Mouse (Mus musculus): ENCODE data around the gene Xirp1. TPM values are rescaled to one million over a fixed set of nuclear protein-coding genes. Genes with fewer than 3 reads are reported as not detected.

Gene Xirp1
- total and polyA plus RNA-seq, 3 experiments = not detected

DNA sequence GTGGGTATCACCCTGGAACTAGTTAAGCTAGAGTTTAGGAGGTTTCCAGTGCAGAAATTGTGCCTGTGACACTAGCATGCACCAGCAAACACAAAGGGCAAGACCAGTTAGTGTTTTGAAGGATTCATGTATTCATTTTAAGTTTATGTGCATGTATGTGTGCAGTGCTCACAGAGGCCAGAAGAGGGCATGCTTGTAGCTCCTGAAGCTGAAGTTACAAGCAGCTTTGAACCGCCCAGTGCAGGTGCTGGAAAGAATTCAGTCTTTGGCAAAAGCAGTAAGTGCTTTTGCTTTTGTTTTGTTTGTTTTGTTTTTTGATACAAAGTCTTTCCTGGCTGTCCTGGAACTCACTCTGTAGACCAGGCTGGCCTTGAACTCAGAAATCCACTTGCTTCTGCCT is 15.6 kb downstream of the Xirp1 start:
- Histone ChIP-seq H3K4me3 (replicated peaks in 1 of 3; ENCODE audit: low read depth in 2 of 3, low read length in 2 of 3, poor library complexity in 1 of 3) (no peak overlapping the region), H3K36me3 (replicated peaks in 1 of 2; ENCODE audit: control insufficient read depth in 1 of 2, insufficient read depth in 1 of 2, low read length in 1 of 2) (no peaks in the 10 kb centered on the region), H3K9ac (ENCODE audit: insufficient read depth, low read depth) (no peak overlapping the region), H3K4me1 (ENCODE audit: control insufficient read depth in 1 of 2, insufficient read depth in 2 of 2) (peaks cover 0 to 22% of the 10 kb centered on the region in 2 experiments; a peak in 2 of 4 replicates), H3K9me3 (replicated peaks; ENCODE audit: low read length) (peaks cover 13% of the 10 kb centered on the region), H3K27me3 (replicated peaks) (peaks cover 40% of the 10 kb centered on the region), H3K79me2 (replicated peaks; ENCODE audit: control insufficient read depth, extremely low read depth, insufficient read depth, poor library complexity, severe bottlenecking) (no peaks in the 10 kb centered on the region), H3K4me2 (ENCODE audit: insufficient read depth, low read depth, poor library complexity, severe bottlenecking) (no peak overlapping the region), H3K27ac (ENCODE audit: insufficient read depth, low read depth) (no peak overlapping the region)
- no peak for DNase-seq (ENCODE audit: extremely low read depth)
- dilution Hi-C loops (cut with MboI; ENCODE audit: extremely low pct_ligation_motif_present, extremely low pct_unique_long_range_greater_than_20kb, low sequenced_read_pairs) = no loop called here
- TF ChIP-seq IRF4 (IDR thresholded peaks at IDR 0.05; ENCODE audit: low read depth, low read length) (no peak), SIN3A (IDR thresholded peaks at IDR 0.05; ENCODE audit: low read length) (no peak), CTCF (conservative IDR thresholded peaks at IDR 0.05 in 1 of 2, IDR thresholded peaks at IDR 0.05 in 1 of 2; ENCODE audit: low read depth in 2 of 2, low read length in 2 of 2) (peak in 1 of 2 experiments; percentile 17; a peak in 2 of 4 replicates)
- in situ Hi-C loops (cut with MboI; ENCODE audit: low pct_ligation_motif_present, low pct_unique_long_range_greater_than_20kb, low sequenced_read_pairs) = no loop called here

DNA sequence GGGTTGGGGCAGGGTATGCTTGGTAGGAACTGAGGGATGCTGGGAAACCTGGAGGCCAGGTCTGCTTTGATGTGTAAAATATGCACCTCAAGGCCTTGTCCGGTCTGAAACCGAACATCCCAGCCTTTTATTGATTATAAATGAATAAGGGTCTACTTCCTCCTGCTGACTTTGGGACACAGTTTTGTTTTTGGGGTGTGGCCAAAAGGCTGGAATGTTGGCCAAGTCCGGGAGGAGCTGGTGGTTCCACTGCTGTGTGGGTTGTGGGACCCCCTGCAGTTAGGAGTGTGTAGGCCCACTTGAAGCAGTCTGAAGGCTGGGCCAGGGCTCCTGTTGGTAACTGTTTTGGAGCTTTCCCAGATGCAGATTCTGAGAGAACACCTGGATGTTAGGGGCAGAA is 17.5 kb downstream of the Xirp1 start:
- no peaks in the 10 kb centered on the region for H3K36me3 ChIP-seq (replicated peaks in 1 of 2; ENCODE audit: control insufficient read depth in 1 of 2, insufficient read depth in 1 of 2, low read length in 1 of 2)
- peaks cover 5 to 20% of the 10 kb centered on the region in 2 experiments; a peak in 2 of 4 replicates for H3K4me1 ChIP-seq (ENCODE audit: control insufficient read depth in 1 of 2, insufficient read depth in 2 of 2)
- no peaks in the 10 kb centered on the region for H3K79me2 ChIP-seq (replicated peaks; ENCODE audit: control insufficient read depth, extremely low read depth, insufficient read depth, poor library complexity, severe bottlenecking)
- DNase-seq (ENCODE audit: extremely low read depth) = no peak
- in situ Hi-C loops (cut with MboI; ENCODE audit: low pct_ligation_motif_present, low pct_unique_long_range_greater_than_20kb, low sequenced_read_pairs) (no loop called here), dilution Hi-C loops (cut with MboI; ENCODE audit: extremely low pct_ligation_motif_present, extremely low pct_unique_long_range_greater_than_20kb, low sequenced_read_pairs) (no loop called here)
- H3K27me3 ChIP-seq (replicated peaks) = peaks cover 34% of the 10 kb centered on the region
- no peak overlapping the region for H3K4me2 ChIP-seq (ENCODE audit: insufficient read depth, low read depth, poor library complexity, severe bottlenecking)
- H3K27ac ChIP-seq (ENCODE audit: insufficient read depth, low read depth) = no peak overlapping the region
- no peak for TF ChIP-seq BHLHE40 (IDR thresholded peaks at IDR 0.05; ENCODE audit: low read depth, low read length)
- TF ChIP-seq MEF2A (IDR thresholded peaks at IDR 0.05; ENCODE audit: borderline replicate concordance, low read depth, low read length) = no peak
- peaks cover 13% of the 10 kb centered on the region for H3K9me3 ChIP-seq (replicated peaks; ENCODE audit: low read length)
- H3K4me3 ChIP-seq (replicated peaks in 1 of 3; ENCODE audit: low read depth in 2 of 3, low read length in 2 of 3, poor library complexity in 1 of 3) = no peak overlapping the region
- H3K9ac ChIP-seq (ENCODE audit: insufficient read depth, low read depth) = no peak overlapping the region

DNA sequence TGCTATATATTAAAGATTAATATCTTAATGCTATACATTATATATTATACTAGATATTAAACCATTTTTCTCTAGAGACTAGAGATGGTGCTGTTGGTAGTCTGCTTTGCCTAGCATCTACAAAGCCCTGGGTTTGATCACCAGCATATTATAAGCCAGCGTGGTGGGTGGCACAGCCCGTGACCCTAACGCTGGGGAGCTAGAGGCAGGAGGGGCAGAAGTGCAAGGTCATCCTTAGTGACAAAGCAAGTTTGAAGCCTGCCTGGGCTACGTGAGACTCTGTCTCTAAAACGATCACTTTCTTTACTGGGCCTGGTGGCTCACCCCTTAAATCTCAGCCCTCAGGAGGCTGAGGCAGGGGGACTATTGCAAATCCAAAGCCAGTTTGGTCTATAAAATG is 20.5 kb downstream of the Xirp1 start:
- dilution Hi-C loops (cut with MboI; ENCODE audit: extremely low pct_ligation_motif_present, extremely low pct_unique_long_range_greater_than_20kb, low sequenced_read_pairs) = no loop called here
- H3K9ac ChIP-seq (ENCODE audit: insufficient read depth, low read depth) = no peak overlapping the region
- H3K4me2 ChIP-seq (ENCODE audit: insufficient read depth, low read depth, poor library complexity, severe bottlenecking) = no peak overlapping the region

More for the DNA sequence above, 20.5 kb downstream of the Xirp1 start:
- Histone ChIP-seq H3K79me2 (replicated peaks; ENCODE audit: control insufficient read depth, extremely low read depth, insufficient read depth, poor library complexity, severe bottlenecking) (no peaks in the 10 kb centered on the region), H3K27me3 (replicated peaks) (peaks cover 24% of the 10 kb centered on the region), H3K4me1 (ENCODE audit: control insufficient read depth in 1 of 2, insufficient read depth in 2 of 2) (peaks cover 9% of the 10 kb centered on the region in 2 experiments; a peak in 2 of 4 replicates), H3K9me3 (replicated peaks; ENCODE audit: low read length) (peaks cover 10% of the 10 kb centered on the region), H3K36me3 (replicated peaks in 1 of 2; ENCODE audit: control insufficient read depth in 1 of 2, insufficient read depth in 1 of 2, low read length in 1 of 2) (no peaks in the 10 kb centered on the region), H3K4me3 (replicated peaks in 1 of 3; ENCODE audit: low read depth in 2 of 3, low read length in 2 of 3, poor library complexity in 1 of 3) (no peak overlapping the region), H3K27ac (ENCODE audit: insufficient read depth, low read depth) (no peak overlapping the region)
- in situ Hi-C loops (cut with MboI; ENCODE audit: low pct_ligation_motif_present, low pct_unique_long_range_greater_than_20kb, low sequenced_read_pairs) = no loop called here
- DNase-seq (ENCODE audit: extremely low read depth) = no peak
- TF ChIP-seq PAX5 (IDR thresholded peaks at IDR 0.05; ENCODE audit: low read length) (no peak), E2F4 (IDR thresholded peaks at IDR 0.05; ENCODE audit: insufficient replicate concordance, low read depth, low read length) (no peak), TBP (conservative IDR thresholded peaks at IDR 0.05; ENCODE audit: low read depth, low read length) (no peak), EP300 (IDR thresholded peaks at IDR 0.05; ENCODE audit: low read length) (no peak), JUN (IDR thresholded peaks at IDR 0.05; ENCODE audit: insufficient read depth, low read depth, low read length) (no peak), MAX (IDR thresholded peaks at IDR 0.05; ENCODE audit: low read length) (no peak), USF1 (IDR thresholded peaks at IDR 0.05; ENCODE audit: low read depth, low read length) (no peak), CHD1 (IDR thresholded peaks at IDR 0.05; ENCODE audit: low read depth, low read length) (no peak), RCOR1 (conservative IDR thresholded peaks at IDR 0.05; ENCODE audit: low read depth, low read length) (no peak), MEF2A (IDR thresholded peaks at IDR 0.05; ENCODE audit: borderline replicate concordance, low read depth, low read length) (no peak), HCFC1 (IDR thresholded peaks at IDR 0.05; ENCODE audit: low read depth, low read length) (no peak)
